Mouse (Mus musculus): ENCODE results near the gene Eif2s1. TPM values are rescaled to one million over a fixed set of nuclear protein-coding genes. Genes with fewer than 3 reads are reported as not detected.
A peak's percentile ranks its signal among the peaks of the same experiment; 100 is the strongest.

The Eif2s1 gene
- polyA plus RNA-seq, 1 experiment from 2014 or later, result 165 TPM

DNA sequence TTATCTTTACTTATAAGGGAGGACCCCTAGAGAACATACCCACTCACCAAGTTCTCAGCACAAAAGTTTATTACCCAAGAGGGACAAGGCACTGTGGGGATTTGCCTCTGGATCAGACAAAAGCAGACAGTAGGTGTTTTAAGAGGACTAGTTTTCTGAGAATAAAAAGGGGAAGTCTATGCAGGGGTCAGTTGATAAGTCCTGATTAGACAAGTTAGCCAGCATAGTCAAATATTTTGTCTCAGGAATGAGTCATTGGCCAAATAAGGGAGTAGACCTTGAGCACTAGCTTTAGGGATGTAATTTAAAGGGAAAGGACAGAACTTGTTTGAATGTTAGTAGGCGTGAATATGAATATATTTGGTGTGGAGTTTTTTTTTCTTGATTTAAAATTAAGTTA lies 6.5 kb downstream of the Eif2s1 start:
- Histone ChIP-seq H3K4me1 (replicated peaks; ENCODE audit: control insufficient read depth, insufficient read depth, low read length) (peaks cover 2% of the 10 kb centered on the region), H3K36me3 (ENCODE audit: control insufficient read depth, insufficient read depth) (peaks cover 8% of the 10 kb centered on the region; the same call in 1 of the 2 replicates), H3K9ac (replicated peaks; ENCODE audit: low read depth, low read length) (no peak overlapping the region), H3K4me3 (replicated peaks; ENCODE audit: low read length) (no peak overlapping the region), H3K27ac (ENCODE audit: low read length) (no peak overlapping the region), H3K9me3 (ENCODE audit: control insufficient read depth, low read length) (no peaks in the 10 kb centered on the region), H3K27me3 (replicated peaks; ENCODE audit: control insufficient read depth, insufficient read depth, low read length) (no peaks in the 10 kb centered on the region), H3K4me2 (ENCODE audit: low read length) (no peak overlapping the region)
- no peak for ATAC-seq
- 97% methylated on average over 1 of the region's 1 CpGs for WGBS

DNA sequence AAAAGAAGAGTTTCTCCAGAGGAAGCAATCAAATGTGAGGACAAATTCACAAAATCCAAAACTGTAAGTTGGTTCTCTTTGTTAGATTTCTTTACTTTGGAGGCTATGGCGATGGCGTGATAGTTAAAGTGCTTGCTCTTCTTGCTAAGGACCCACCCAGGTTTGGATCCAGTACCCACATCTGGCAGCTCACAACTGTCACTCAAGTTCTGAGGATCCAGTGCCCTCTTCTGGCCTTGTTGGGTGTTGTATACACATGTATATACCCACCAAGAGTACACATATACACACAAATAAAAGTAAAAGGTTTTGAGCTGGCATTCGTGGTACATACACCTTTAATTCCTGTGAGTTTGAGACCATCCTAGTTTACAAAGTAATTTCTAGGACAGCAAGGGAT lies 13.0 kb downstream of the Eif2s1 start:
- no peak overlapping the region for H3K27ac ChIP-seq (ENCODE audit: low read length)
- H3K9ac ChIP-seq (replicated peaks; ENCODE audit: low read depth, low read length), result no peak overlapping the region
- H3K27me3 ChIP-seq (replicated peaks; ENCODE audit: control insufficient read depth, insufficient read depth, low read length), result no peaks in the 10 kb centered on the region
- H3K9me3 ChIP-seq (ENCODE audit: control insufficient read depth, low read length), result no peaks in the 10 kb centered on the region
- H3K4me2 ChIP-seq (ENCODE audit: low read length), result no peak overlapping the region
- WGBS, result over 99% methylated on average over 3 of the region's 3 CpGs
- peaks cover 24% of the 10 kb centered on the region for H3K36me3 ChIP-seq (ENCODE audit: control insufficient read depth, insufficient read depth)
- no peaks in the 10 kb centered on the region for H3K4me1 ChIP-seq (replicated peaks; ENCODE audit: control insufficient read depth, insufficient read depth, low read length)
- ATAC-seq, result no peak
- H3K4me3 ChIP-seq (replicated peaks; ENCODE audit: low read length), result no peak overlapping the region

DNA sequence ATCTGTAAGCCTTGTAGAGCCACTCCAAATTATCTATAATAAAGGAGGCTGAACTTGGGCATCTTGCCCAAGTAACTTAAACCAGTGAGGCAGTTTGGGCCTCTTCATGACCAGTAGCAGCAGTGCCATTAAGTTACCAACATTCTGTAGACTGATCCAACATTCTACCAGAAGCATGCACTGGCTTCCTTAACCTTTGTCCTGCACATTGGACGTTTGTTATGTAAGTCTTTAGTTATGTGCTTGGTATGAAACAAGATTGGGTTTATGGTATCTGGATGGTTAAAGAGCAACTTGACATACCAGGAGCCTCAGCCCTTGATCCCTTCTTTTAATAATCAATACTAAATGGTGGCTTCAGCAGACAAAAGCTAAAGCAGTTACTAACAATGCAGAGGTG lies 28.4 kb downstream of the Eif2s1 start:
- Histone ChIP-seq H3K4me3 (replicated peaks; ENCODE audit: low read length) (no peak overlapping the region), H3K4me1 (replicated peaks; ENCODE audit: control insufficient read depth, insufficient read depth, low read length) (no peaks in the 10 kb centered on the region)
- 70% methylated on average over 1 of the region's 1 CpGs for WGBS

DNA sequence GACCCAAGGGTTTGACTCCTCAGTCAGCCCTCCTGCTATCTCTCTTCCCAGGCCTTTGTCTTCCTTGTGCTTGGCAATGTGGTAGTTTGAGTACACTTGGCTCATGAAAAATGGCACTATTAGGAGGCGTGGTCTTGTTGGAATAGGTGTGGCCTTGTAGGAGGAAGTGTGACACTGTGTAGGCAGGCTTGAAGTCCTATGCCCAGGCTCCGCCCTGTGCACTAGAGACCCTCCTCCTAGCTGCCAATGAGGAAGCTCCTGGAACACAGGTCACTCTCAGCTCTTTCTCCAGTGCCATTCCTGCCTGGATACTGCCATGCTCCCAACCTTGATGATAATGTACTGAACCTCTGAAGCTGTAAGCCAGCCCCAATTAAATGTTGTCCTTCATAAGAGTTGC lies 29.5 kb downstream of the Eif2s1 start:
- whole genome bisulfite sequencing, result 77% methylated on average over 2 of the region's 2 CpGs
- ATAC-seq, result no peak
- no peak overlapping the region for H3K27ac ChIP-seq (ENCODE audit: low read length)
- H3K4me1 ChIP-seq (replicated peaks; ENCODE audit: control insufficient read depth, insufficient read depth, low read length), result no peaks in the 10 kb centered on the region
- no peaks in the 10 kb centered on the region for H3K27me3 ChIP-seq (replicated peaks; ENCODE audit: control insufficient read depth, insufficient read depth, low read length)
- no peak overlapping the region for H3K4me3 ChIP-seq (replicated peaks; ENCODE audit: low read length)
- H3K4me2 ChIP-seq (ENCODE audit: low read length), result no peak overlapping the region
- no peak overlapping the region for H3K9ac ChIP-seq (replicated peaks; ENCODE audit: low read depth, low read length)
- H3K36me3 ChIP-seq (ENCODE audit: control insufficient read depth, insufficient read depth), result no peaks in the 10 kb centered on the region
- H3K9me3 ChIP-seq (ENCODE audit: control insufficient read depth, low read length), result no peaks in the 10 kb centered on the region

More for the DNA sequence above, 28.4 kb downstream of the Eif2s1 start:
- H3K9me3 ChIP-seq (ENCODE audit: control insufficient read depth, low read length), result no peaks in the 10 kb centered on the region
- H3K36me3 ChIP-seq (ENCODE audit: control insufficient read depth, insufficient read depth), result peaks cover 5% of the 10 kb centered on the region; the same call in 1 of the 2 replicates
- H3K9ac ChIP-seq (replicated peaks; ENCODE audit: low read depth, low read length), result no peak overlapping the region
- H3K27me3 ChIP-seq (replicated peaks; ENCODE audit: control insufficient read depth, insufficient read depth, low read length), result no peaks in the 10 kb centered on the region
- H3K27ac ChIP-seq (ENCODE audit: low read length), result no peak overlapping the region
- ATAC-seq, result no peak
- H3K4me2 ChIP-seq (ENCODE audit: low read length), result no peak overlapping the region

DNA sequence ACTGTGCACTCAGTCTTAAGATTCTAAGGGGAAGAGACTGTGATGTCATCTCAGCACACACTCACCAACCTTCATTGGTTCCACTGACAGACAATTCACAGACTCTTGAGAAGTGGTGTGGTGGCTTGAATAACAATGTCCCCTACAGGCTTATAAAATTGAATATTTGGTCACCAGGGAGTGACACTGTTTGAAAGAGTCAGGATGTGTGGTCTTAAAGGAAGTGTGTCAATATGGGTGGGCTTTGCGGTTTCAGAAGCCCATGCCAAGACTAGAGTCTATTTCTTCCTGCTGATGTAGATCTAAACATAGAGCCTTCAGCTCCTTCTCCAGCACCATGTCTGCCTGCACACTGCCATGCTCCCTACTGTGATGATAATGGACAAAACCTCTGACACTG lies 36.2 kb downstream of the Eif2s1 start:
- H3K9me3 ChIP-seq (ENCODE audit: control insufficient read depth, low read length), result no peaks in the 10 kb centered on the region
- no peak overlapping the region for H3K4me3 ChIP-seq (replicated peaks; ENCODE audit: low read length)
- H3K36me3 ChIP-seq (ENCODE audit: control insufficient read depth, insufficient read depth), result no peaks in the 10 kb centered on the region
- ATAC-seq, result no peak
- no peak overlapping the region for H3K4me2 ChIP-seq (ENCODE audit: low read length)
- no peaks in the 10 kb centered on the region for H3K27me3 ChIP-seq (replicated peaks; ENCODE audit: control insufficient read depth, insufficient read depth, low read length)
- H3K27ac ChIP-seq (ENCODE audit: low read length), result no peak overlapping the region
- no peaks in the 10 kb centered on the region for H3K4me1 ChIP-seq (replicated peaks; ENCODE audit: control insufficient read depth, insufficient read depth, low read length)
- 96% methylated on average over 1 of the region's 1 CpGs for WGBS
- H3K9ac ChIP-seq (replicated peaks; ENCODE audit: low read depth, low read length), result no peak overlapping the region

DNA sequence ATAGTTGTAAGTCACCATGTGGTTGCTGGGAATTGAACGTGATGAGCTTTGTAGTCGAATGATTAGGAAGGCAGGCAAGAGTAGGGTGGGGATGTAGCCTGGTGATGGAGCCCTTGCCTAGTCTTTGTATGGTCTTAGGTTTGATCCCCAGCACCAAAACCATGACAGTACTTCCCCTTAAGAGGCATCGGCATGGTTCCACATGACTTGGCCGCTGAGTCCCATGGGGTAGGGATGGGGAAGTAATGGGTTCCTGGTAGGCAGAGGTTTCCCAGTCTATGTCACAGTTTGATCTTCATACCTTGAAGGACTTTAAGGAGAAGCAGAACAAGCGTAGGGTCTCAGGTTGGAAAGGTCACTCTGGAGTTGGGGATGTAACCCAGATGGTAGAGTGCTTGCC lies 39.8 kb downstream of the Eif2s1 start:
- H3K9ac ChIP-seq (replicated peaks; ENCODE audit: low read depth, low read length), result no peak overlapping the region
- no peak for ATAC-seq
- H3K4me2 ChIP-seq (ENCODE audit: low read length), result no peak overlapping the region
- H3K27ac ChIP-seq (ENCODE audit: low read length), result no peak overlapping the region
- H3K9me3 ChIP-seq (ENCODE audit: control insufficient read depth, low read length), result no peaks in the 10 kb centered on the region
- no peak overlapping the region for H3K4me3 ChIP-seq (replicated peaks; ENCODE audit: low read length)
- no peaks in the 10 kb centered on the region for H3K36me3 ChIP-seq (ENCODE audit: control insufficient read depth, insufficient read depth)
- H3K4me1 ChIP-seq (replicated peaks; ENCODE audit: control insufficient read depth, insufficient read depth, low read length), result no peaks in the 10 kb centered on the region; the same call in 1 of the 2 replicates
- H3K27me3 ChIP-seq (replicated peaks; ENCODE audit: control insufficient read depth, insufficient read depth, low read length), result peaks cover 2% of the 10 kb centered on the region; the same call in 1 of the 2 replicates
- WGBS, result 90% methylated on average over 5 of the region's 5 CpGs

DNA sequence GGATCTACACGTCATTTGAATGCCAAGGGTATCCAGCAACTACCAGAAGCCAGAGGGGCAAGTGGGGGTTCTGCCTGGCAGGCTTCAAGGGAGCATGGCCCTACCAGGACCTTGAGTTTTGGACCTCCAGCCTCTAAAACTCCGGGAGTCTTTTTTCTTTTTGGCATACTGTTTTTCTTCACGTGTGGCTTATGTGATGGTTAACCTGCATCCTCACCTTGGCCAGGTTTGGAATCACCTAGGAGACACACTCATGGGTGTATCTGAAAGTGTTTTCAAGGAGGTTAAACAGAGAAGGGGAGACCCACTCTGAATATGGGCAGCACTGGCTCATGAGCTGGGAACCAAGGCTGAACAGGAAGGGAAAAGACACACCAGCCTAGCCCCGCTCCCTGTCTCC lies 41.7 kb downstream of the Eif2s1 start:
- no peak for ATAC-seq
- WGBS, result 82% methylated on average over 4 of the region's 4 CpGs
- H3K4me3 ChIP-seq (replicated peaks; ENCODE audit: low read length), result no peak overlapping the region
- peaks cover 5% of the 10 kb centered on the region for H3K27me3 ChIP-seq (replicated peaks; ENCODE audit: control insufficient read depth, insufficient read depth, low read length)
- H3K9me3 ChIP-seq (ENCODE audit: control insufficient read depth, low read length), result no peaks in the 10 kb centered on the region
- H3K27ac ChIP-seq (ENCODE audit: low read length), result no peak overlapping the region
- no peak overlapping the region for H3K9ac ChIP-seq (replicated peaks; ENCODE audit: low read depth, low read length)
- no peak overlapping the region for H3K4me2 ChIP-seq (ENCODE audit: low read length)
- H3K36me3 ChIP-seq (ENCODE audit: control insufficient read depth, insufficient read depth), result no peaks in the 10 kb centered on the region
- peaks cover 6% of the 10 kb centered on the region for H3K4me1 ChIP-seq (replicated peaks; ENCODE audit: control insufficient read depth, insufficient read depth, low read length)

DNA sequence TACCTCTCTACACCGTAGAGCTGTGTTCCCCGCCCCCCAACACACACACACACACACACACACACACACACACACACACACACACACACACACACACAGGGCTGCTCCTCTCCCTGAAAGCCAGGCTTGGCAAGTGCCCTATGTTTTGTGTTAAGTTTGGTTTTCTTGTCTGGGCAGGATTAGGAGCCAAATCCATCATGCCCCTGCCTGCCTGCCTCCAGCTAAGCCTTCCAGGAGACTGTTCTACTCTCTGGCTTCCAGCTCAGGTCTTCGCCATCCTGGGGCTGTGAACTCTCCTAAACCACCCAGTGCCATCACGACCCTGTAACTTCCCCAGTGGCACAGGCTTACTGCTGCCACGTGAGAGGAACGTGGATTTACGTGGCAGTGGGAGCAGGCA lies 42.9 kb downstream of the Eif2s1 start:
- WGBS, result 79% methylated on average over 7 of the region's 7 CpGs
- no peaks in the 10 kb centered on the region for H3K36me3 ChIP-seq (ENCODE audit: control insufficient read depth, insufficient read depth)
- H3K27me3 ChIP-seq (replicated peaks; ENCODE audit: control insufficient read depth, insufficient read depth, low read length), result peaks cover 12% of the 10 kb centered on the region
- no peak overlapping the region for H3K27ac ChIP-seq (ENCODE audit: low read length)
- H3K9me3 ChIP-seq (ENCODE audit: control insufficient read depth, low read length), result no peaks in the 10 kb centered on the region
- peaks cover 6% of the 10 kb centered on the region for H3K4me1 ChIP-seq (replicated peaks; ENCODE audit: control insufficient read depth, insufficient read depth, low read length)
- H3K4me3 ChIP-seq (replicated peaks; ENCODE audit: low read length), result no peak overlapping the region
- no peak for ATAC-seq
- no peak overlapping the region for H3K4me2 ChIP-seq (ENCODE audit: low read length)
- H3K9ac ChIP-seq (replicated peaks; ENCODE audit: low read depth, low read length), result no peak overlapping the region

DNA sequence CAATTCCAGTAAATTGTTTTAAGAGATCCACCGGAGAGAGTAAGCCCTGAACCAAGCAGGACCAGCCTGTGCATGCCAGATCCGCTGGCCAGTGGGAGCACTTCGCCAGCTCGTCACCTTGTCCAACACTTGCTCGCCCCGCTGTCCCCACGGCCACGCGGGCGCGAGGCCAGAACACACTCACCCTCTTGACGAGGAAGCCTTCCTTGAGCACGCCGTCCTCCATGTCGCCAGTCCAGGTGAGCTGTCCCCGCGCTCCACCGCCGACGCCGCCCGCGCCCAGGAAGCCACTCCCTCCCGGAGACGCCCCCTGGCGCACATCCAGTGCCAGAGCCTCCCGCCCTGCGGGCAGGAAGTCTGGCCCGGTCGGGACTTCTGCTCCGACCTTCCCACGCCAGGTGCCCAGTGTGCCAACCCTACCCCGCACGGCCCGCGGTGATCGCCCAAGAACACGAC lies 45.1 kb downstream of the Eif2s1 start, which contains the start of gene Plek2:
TSS of gene Plek2 (minus strand) at position 258 of the 456 bp plus-strand sequence.
- peak within 1 kb of the TSS; percentile 51 for H3K9ac ChIP-seq (replicated peaks; ENCODE audit: low read depth, low read length)
- H3K9me3 ChIP-seq (ENCODE audit: control insufficient read depth, low read length), result no peaks in the 10 kb centered on the region
- no peaks in the 10 kb centered on the region for H3K36me3 ChIP-seq (ENCODE audit: control insufficient read depth, insufficient read depth)
- H3K4me3 ChIP-seq (replicated peaks; ENCODE audit: low read length), result peak within 1 kb of the TSS; percentile 47
- peaks cover 24% of the 10 kb centered on the region for H3K27me3 ChIP-seq (replicated peaks; ENCODE audit: control insufficient read depth, insufficient read depth, low read length)
- no peak for ATAC-seq
- H3K27ac ChIP-seq (ENCODE audit: low read length), result no peak within 1 kb of the TSS
- H3K4me2 ChIP-seq (ENCODE audit: low read length), result peak within 1 kb of the TSS; percentile 92
- peaks cover 13% of the 10 kb centered on the region for H3K4me1 ChIP-seq (replicated peaks; ENCODE audit: control insufficient read depth, insufficient read depth, low read length)
- WGBS, result under 1% methylated on average over 38 of the region's 38 CpGs

DNA sequence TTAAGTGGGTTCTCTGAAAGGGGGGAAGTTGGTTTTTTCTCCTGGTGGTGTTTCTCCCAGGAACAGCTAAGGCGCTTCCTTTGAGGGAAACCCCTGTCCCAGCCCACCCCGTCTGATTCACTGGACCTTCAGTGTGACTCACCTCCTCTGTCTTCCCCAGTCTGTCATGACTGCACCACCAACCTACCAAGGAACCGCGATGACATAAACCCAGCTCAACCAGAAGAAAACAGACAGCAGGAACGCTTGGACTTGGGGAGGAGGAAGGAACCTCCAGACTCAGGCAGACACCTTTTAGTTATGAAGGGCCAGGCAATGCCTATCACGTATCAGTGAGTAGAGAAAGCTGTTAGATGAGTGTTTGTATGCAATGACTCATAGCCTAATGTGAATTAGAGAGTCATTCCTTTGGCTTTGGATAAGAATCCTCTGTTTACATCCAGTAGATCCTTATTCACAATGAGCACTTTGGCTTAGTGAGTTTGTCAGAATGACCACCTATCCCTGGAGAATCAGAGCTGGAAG lies 46.5 kb downstream of the Eif2s1 start:
- Histone ChIP-seq H3K4me2 (ENCODE audit: low read length) (no peak overlapping the region), H3K4me3 (replicated peaks; ENCODE audit: low read length) (no peak overlapping the region), H3K4me1 (replicated peaks; ENCODE audit: control insufficient read depth, insufficient read depth, low read length) (peaks cover 18% of the 10 kb centered on the region), H3K27me3 (replicated peaks; ENCODE audit: control insufficient read depth, insufficient read depth, low read length) (peaks cover 33% of the 10 kb centered on the region), H3K36me3 (ENCODE audit: control insufficient read depth, insufficient read depth) (no peaks in the 10 kb centered on the region), H3K9ac (replicated peaks; ENCODE audit: low read depth, low read length) (no peak overlapping the region), H3K27ac (ENCODE audit: low read length) (no peak overlapping the region), H3K9me3 (ENCODE audit: control insufficient read depth, low read length) (no peaks in the 10 kb centered on the region)
- WGBS, result 73% methylated on average over 6 of the region's 6 CpGs
- ATAC-seq, result no peak
